Mouse (Mus musculus) lung, postnatal 0 days (tissue): ENCODE measurements around the gene Ralgapa2.

Experiments
- CTCF ChIP-seq: IDR thresholded peaks from 2 replicates; pipeline ENCODE4 v1.5.1; 2016; ENCODE audit warnings: antibody characterized with exemption, mild to moderate bottlenecking
- EP300 ChIP-seq: IDR thresholded peaks from 2 replicates; pipeline ENCODE4 v1.6.1; 2016; ENCODE audit warnings: antibody characterized with exemption, mild to moderate bottlenecking, control low read depth

DNA sequence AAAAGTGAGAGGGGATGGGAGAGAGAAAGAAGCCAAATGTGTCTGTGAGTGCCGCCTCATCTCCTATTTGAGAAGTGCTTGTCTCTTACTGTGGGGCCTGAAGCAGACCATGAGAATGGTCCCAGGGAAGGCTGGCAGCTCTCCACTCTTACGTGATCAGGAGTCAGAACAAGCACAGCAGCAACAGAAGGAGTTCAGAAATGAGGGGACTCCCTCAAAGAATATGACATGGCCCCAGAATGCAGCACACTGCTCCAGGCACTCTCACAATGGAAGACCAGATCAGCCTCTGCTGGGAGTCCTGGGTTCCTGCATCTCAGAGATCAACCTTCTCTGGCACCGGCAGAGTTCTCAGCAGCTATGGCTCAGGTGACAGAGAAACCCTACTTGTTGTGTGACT lies 284.5 kb downstream of the Ralgapa2 start:
- TF ChIP-seq CTCF (no peak), EP300 (no peak)
